Comparison of ENCODE assay signal across 12 mouse cellular contexts in genomic region chr17:69006272-69006671, GRCm38 (mm10).
A peak's percentile ranks its signal among the peaks of the same experiment; 100 is the strongest.
DNase-seq lines count a peak whose midpoint lies in the region; ATAC-seq and TF ChIP-seq lines count a peak whose summit lies in the region.
"Had no signal": no experiment of that assay in that cellular context is flagged by ENCODE, and none has a peak within 500 bp of the region (broad histone marks: within the 10 kb centered on the region; RNA-seq: fewer than 3 reads in every experiment).

No protein-coding gene starts in this region.

- no peak overlapping the region for H3K9ac ChIP-seq in kidney, postnatal 0 days (ENCODE audit: low read depth, low read length)
- H3K9ac ChIP-seq in intestine, embryonic 15.5 days, result no peak overlapping the region
- H3K9ac ChIP-seq: liver, embryonic 14.5 days had no signal

- no peak overlapping the region for H3K27ac ChIP-seq in kidney, postnatal 0 days
- no peak overlapping the region for H3K27ac ChIP-seq in intestine, embryonic 15.5 days
- H3K27ac ChIP-seq: liver, embryonic 14.5 days had no signal

- ATAC-seq in kidney, postnatal 0 days (replicated peaks; ENCODE audit: low FRiP score, low read depth), result no peak
- ATAC-seq in intestine, embryonic 15.5 days, result peak; percentile 85

- H3K9me3 ChIP-seq in kidney, postnatal 0 days (replicated peaks; ENCODE audit: low read length), result no peaks in the 10 kb centered on the region
- H3K9me3 ChIP-seq in intestine, embryonic 15.5 days, result no peaks in the 10 kb centered on the region

- no peaks in the 10 kb centered on the region for H3K4me1 ChIP-seq in kidney, postnatal 0 days (replicated peaks; ENCODE audit: insufficient read depth, low read length)
- H3K4me1 ChIP-seq in intestine, embryonic 15.5 days (replicated peaks), result no peaks in the 10 kb centered on the region

- 29% methylated on average over 9 of the region's 9 CpGs for WGBS in kidney, postnatal 0 days
- 25% methylated on average over 9 of the region's 9 CpGs for WGBS in intestine, embryonic 15.5 days

- no peak overlapping the region for H3K4me2 ChIP-seq in kidney, postnatal 0 days (ENCODE audit: low read length)
- H3K4me2 ChIP-seq in intestine, embryonic 15.5 days (replicated peaks), result no peak overlapping the region

- no peaks in the 10 kb centered on the region for H3K27me3 ChIP-seq in kidney, postnatal 0 days (ENCODE audit: insufficient read depth, low read length)
- no peaks in the 10 kb centered on the region for H3K27me3 ChIP-seq in intestine, embryonic 15.5 days (replicated peaks)

- no peak for TF ChIP-seq CTCF in kidney, postnatal 0 days (IDR thresholded peaks at IDR 0.05; ENCODE audit: low read depth)

- H3K36me3 ChIP-seq in kidney, postnatal 0 days (ENCODE audit: insufficient read depth, low read length), result no peaks in the 10 kb centered on the region
- no peaks in the 10 kb centered on the region for H3K36me3 ChIP-seq in intestine, embryonic 15.5 days
- H3K36me3 ChIP-seq: G1E had no signal

- DNase-seq in kidney, postnatal 0 days (ENCODE audit: low spot score), result peak; percentile 12
- DNase-seq in kidney, postnatal 25 days, result no peak
- peak; percentile 4 for DNase-seq in urinary bladder, postnatal 14 days (ENCODE audit: low spot score)
- no peak for DNase-seq in urinary bladder, adult 2 months (ENCODE audit: low spot score)
- no peak for DNase-seq in thymus, adult 18-20 months
- no peak for DNase-seq in adrenal gland, adult 2 months
- DNase-seq: gastrocnemius, postnatal 25 days; layer of hippocampus, adult 9-11 months; right cerebral cortex, postnatal 14 days had no signal

- no peak overlapping the region for H3K4me3 ChIP-seq in kidney, postnatal 0 days (replicated peaks; ENCODE audit: low read depth, low read length)
- H3K4me3 ChIP-seq in intestine, embryonic 15.5 days (replicated peaks), result no peak overlapping the region

Comparison
In these comparisons a context has a peak if more than half of its experiments do, and no peak if none do; other contexts are left out.
1. DNase-seq: peak in kidney, postnatal 0 days (single experiment) and urinary bladder, postnatal 14 days (single experiment); none in kidney, postnatal 25 days (0 of 2), urinary bladder, adult 2 months (single experiment), thymus, adult 18-20 months (0 of 2) and adrenal gland, adult 2 months (single experiment).